Mouse (Mus musculus): ENCODE results near the gene Shd. TPM values are rescaled to one million over a fixed set of nuclear protein-coding genes. Genes with fewer than 3 reads are reported as not detected.

The Shd gene
- total RNA-seq, 1 experiment: 1.5 TPM

- peak overlapping the region in 1 of 2 experiments; percentile 99; a peak in 3 of 4 replicates for H3K4me3 ChIP-seq (ENCODE audit: insufficient read depth in 1 of 2, low read depth in 1 of 2, low read length in 2 of 2, poor library complexity in 1 of 2, severe bottlenecking in 1 of 2)
- H3K27ac ChIP-seq (ENCODE audit: insufficient read depth, low read depth, low read length, poor library complexity, severe bottlenecking): no peak overlapping the region
- no peaks in the 10 kb centered on the region for H3K9me3 ChIP-seq (ENCODE audit: control insufficient read depth, insufficient read depth, low read depth, low read length)
- TF ChIP-seq ZNF384 (IDR thresholded peaks at IDR 0.05; ENCODE audit: low read depth, low read length) (no peak), CHD2 (IDR thresholded peaks at IDR 0.05; ENCODE audit: low read depth, low read length) (no peak), MAFK (IDR thresholded peaks at IDR 0.05; ENCODE audit: insufficient read depth, low read depth, low read length) (no peak), ZC3H11A (IDR thresholded peaks at IDR 0.05; ENCODE audit: borderline replicate concordance, low read depth, low read length) (no peak)
- in situ Hi-C loops (cut with MboI; ENCODE audit: low sequenced_read_pairs in 2 of 2, unreplicated experiment in 2 of 2): no loop called here
- peaks cover 0 to 5% of the 10 kb centered on the region in 2 experiments; a peak in 2 of 4 replicates for H3K4me1 ChIP-seq (ENCODE audit: control insufficient read depth in 2 of 2, insufficient read depth in 2 of 2, low read length in 2 of 2, poor library complexity in 1 of 2)
- no peak overlapping the region for H3K9ac ChIP-seq (ENCODE audit: insufficient read depth, low read depth, low read length, poor library complexity, severe bottlenecking)
- no peak for DNase-seq (ENCODE audit: low read depth, low spot score)
- peaks cover 17% of the 10 kb centered on the region for H3K36me3 ChIP-seq (ENCODE audit: control insufficient read depth, insufficient read depth, low read length, poor library complexity, severe bottlenecking)
Observed at GRCm38 (mm10) chr17:56010255-56010654, 40.0 kb downstream of the Shd start.

GRCm38 (mm10) chr17:56010681-56011080 is 40.4 kb downstream of the Shd start:
- TF ChIP-seq MAFK (IDR thresholded peaks at IDR 0.05; ENCODE audit: insufficient read depth, low read depth, low read length): no peak
- no peak for TF ChIP-seq ZNF384 (IDR thresholded peaks at IDR 0.05; ENCODE audit: low read depth, low read length)
- Histone ChIP-seq H3K27ac (ENCODE audit: insufficient read depth, low read depth, low read length, poor library complexity, severe bottlenecking) (no peak overlapping the region), H3K9ac (ENCODE audit: insufficient read depth, low read depth, low read length, poor library complexity, severe bottlenecking) (no peak overlapping the region), H3K36me3 (ENCODE audit: control insufficient read depth, insufficient read depth, low read length, poor library complexity, severe bottlenecking) (peaks cover 19% of the 10 kb centered on the region), H3K4me3 (ENCODE audit: insufficient read depth in 1 of 2, low read depth in 1 of 2, low read length in 2 of 2, poor library complexity in 1 of 2, severe bottlenecking in 1 of 2) (peak overlapping the region in 1 of 2 experiments; percentile 11; a peak in 1 of 4 replicates), H3K4me1 (ENCODE audit: control insufficient read depth in 2 of 2, insufficient read depth in 2 of 2, low read length in 2 of 2, poor library complexity in 1 of 2) (peaks cover 0 to 4% of the 10 kb centered on the region in 2 experiments; a peak in 2 of 4 replicates), H3K9me3 (ENCODE audit: control insufficient read depth, insufficient read depth, low read depth, low read length) (no peaks in the 10 kb centered on the region)
- no peak for DNase-seq (ENCODE audit: low read depth, low spot score)
- in situ Hi-C loops (cut with MboI; ENCODE audit: low sequenced_read_pairs in 2 of 2, unreplicated experiment in 2 of 2): no loop called here

- H3K9ac ChIP-seq (ENCODE audit: insufficient read depth, low read depth, low read length, poor library complexity, severe bottlenecking): no peak overlapping the region
- peaks cover 0 to 4% of the 10 kb centered on the region in 2 experiments; a peak in 2 of 4 replicates for H3K4me1 ChIP-seq (ENCODE audit: control insufficient read depth in 2 of 2, insufficient read depth in 2 of 2, low read length in 2 of 2, poor library complexity in 1 of 2)
- H3K27ac ChIP-seq (ENCODE audit: insufficient read depth, low read depth, low read length, poor library complexity, severe bottlenecking): no peak overlapping the region
- no peak overlapping the region for H3K4me3 ChIP-seq (ENCODE audit: insufficient read depth in 1 of 2, low read depth in 1 of 2, low read length in 2 of 2, poor library complexity in 1 of 2, severe bottlenecking in 1 of 2)
- in situ Hi-C loops (cut with MboI; ENCODE audit: low sequenced_read_pairs in 2 of 2, unreplicated experiment in 2 of 2): no loop called here
- H3K9me3 ChIP-seq (ENCODE audit: control insufficient read depth, insufficient read depth, low read depth, low read length): no peaks in the 10 kb centered on the region
- TF ChIP-seq CHD2 (IDR thresholded peaks at IDR 0.05; ENCODE audit: low read depth, low read length) (no peak), ZC3H11A (IDR thresholded peaks at IDR 0.05; ENCODE audit: borderline replicate concordance, low read depth, low read length) (no peak)
- no peak for DNase-seq (ENCODE audit: low read depth, low spot score)
- H3K36me3 ChIP-seq (ENCODE audit: control insufficient read depth, insufficient read depth, low read length, poor library complexity, severe bottlenecking): peaks cover 27% of the 10 kb centered on the region
Observed at GRCm38 (mm10) chr17:56011441-56011840, 41.2 kb downstream of the Shd start.

GRCm38 (mm10) chr17:56015293-56015692 is 45.0 kb downstream of the Shd start:
- in situ Hi-C loops (cut with MboI; ENCODE audit: low sequenced_read_pairs in 2 of 2, unreplicated experiment in 2 of 2): no loop called here
- TF ChIP-seq MAFK (IDR thresholded peaks at IDR 0.05; ENCODE audit: insufficient read depth, low read depth, low read length) (no peak), ZNF384 (IDR thresholded peaks at IDR 0.05; ENCODE audit: low read depth, low read length) (no peak), CHD2 (IDR thresholded peaks at IDR 0.05; ENCODE audit: low read depth, low read length) (no peak), HCFC1 (IDR thresholded peaks at IDR 0.05; ENCODE audit: borderline replicate concordance, insufficient read depth, low read length) (no peak), ZC3H11A (IDR thresholded peaks at IDR 0.05; ENCODE audit: borderline replicate concordance, low read depth, low read length) (no peak)
- Histone ChIP-seq H3K9ac (ENCODE audit: insufficient read depth, low read depth, low read length, poor library complexity, severe bottlenecking) (no peak overlapping the region), H3K36me3 (ENCODE audit: control insufficient read depth, insufficient read depth, low read length, poor library complexity, severe bottlenecking) (peaks cover 59% of the 10 kb centered on the region), H3K4me3 (ENCODE audit: insufficient read depth in 1 of 2, low read depth in 1 of 2, low read length in 2 of 2, poor library complexity in 1 of 2, severe bottlenecking in 1 of 2) (no peak overlapping the region), H3K4me1 (ENCODE audit: control insufficient read depth in 2 of 2, insufficient read depth in 2 of 2, low read length in 2 of 2, poor library complexity in 1 of 2) (peaks cover 0 to 2% of the 10 kb centered on the region in 2 experiments; a peak in 1 of 4 replicates), H3K9me3 (ENCODE audit: control insufficient read depth, insufficient read depth, low read depth, low read length) (no peaks in the 10 kb centered on the region), H3K27ac (ENCODE audit: insufficient read depth, low read depth, low read length, poor library complexity, severe bottlenecking) (no peak overlapping the region)
- no peak for DNase-seq (ENCODE audit: low read depth, low spot score)

- no peak for DNase-seq (ENCODE audit: low read depth, low spot score)
- peaks cover 61% of the 10 kb centered on the region for H3K36me3 ChIP-seq (ENCODE audit: control insufficient read depth, insufficient read depth, low read length, poor library complexity, severe bottlenecking)
- TF ChIP-seq CHD2 (IDR thresholded peaks at IDR 0.05; ENCODE audit: low read depth, low read length) (no peak), MAFK (IDR thresholded peaks at IDR 0.05; ENCODE audit: insufficient read depth, low read depth, low read length) (no peak), HCFC1 (IDR thresholded peaks at IDR 0.05; ENCODE audit: borderline replicate concordance, insufficient read depth, low read length) (no peak), ZC3H11A (IDR thresholded peaks at IDR 0.05; ENCODE audit: borderline replicate concordance, low read depth, low read length) (no peak), ZNF384 (IDR thresholded peaks at IDR 0.05; ENCODE audit: low read depth, low read length) (no peak)
- H3K27ac ChIP-seq (ENCODE audit: insufficient read depth, low read depth, low read length, poor library complexity, severe bottlenecking): no peak overlapping the region
- no peak overlapping the region for H3K4me3 ChIP-seq (ENCODE audit: insufficient read depth in 1 of 2, low read depth in 1 of 2, low read length in 2 of 2, poor library complexity in 1 of 2, severe bottlenecking in 1 of 2)
- in situ Hi-C loops (cut with MboI; ENCODE audit: low sequenced_read_pairs in 2 of 2, unreplicated experiment in 2 of 2): no loop called here
- peaks cover 0 to 2% of the 10 kb centered on the region in 2 experiments; a peak in 1 of 4 replicates for H3K4me1 ChIP-seq (ENCODE audit: control insufficient read depth in 2 of 2, insufficient read depth in 2 of 2, low read length in 2 of 2, poor library complexity in 1 of 2)
- H3K9ac ChIP-seq (ENCODE audit: insufficient read depth, low read depth, low read length, poor library complexity, severe bottlenecking): no peak overlapping the region
- no peaks in the 10 kb centered on the region for H3K9me3 ChIP-seq (ENCODE audit: control insufficient read depth, insufficient read depth, low read depth, low read length)
Observed at GRCm38 (mm10) chr17:56016382-56016781, 46.1 kb downstream of the Shd start.
